Mouse (Mus musculus) Muller cell, postnatal 12 days (primary cell): ENCODE data around the gene Qpct.
A peak's percentile ranks its signal among the peaks of the same experiment; 100 is the strongest.

Experiments used
- DNase-seq: peaks from one replicate; pipeline ENCODE4 v3.0.0-alpha.2; 2015; ENCODE audit errors: inconsistent ontology term

Qpct gene

GRCm38 (mm10) chr17:79051606-79052005, at the start of gene Qpct:
TSS of gene Qpct (plus strand) at chr17:79051906.
- no peak for DNase-seq

- no peak for DNase-seq
Measured at GRCm38 (mm10) chr17:79013625-79014024, 38.1 kb upstream of the Qpct start.

GRCm38 (mm10) chr17:79014911-79015685, 36.6 kb upstream of the Qpct start:
- DNase-seq: no peak

GRCm38 (mm10) chr17:79015831-79016230, 35.9 kb upstream of the Qpct start:
- DNase-seq: no peak

- no peak for DNase-seq
Measured at GRCm38 (mm10) chr17:79018422-79018821, 33.3 kb upstream of the Qpct start.

GRCm38 (mm10) chr17:79019726-79020207, 31.9 kb upstream of the Qpct start:
- DNase-seq: peak; percentile 30

GRCm38 (mm10) chr17:79020208-79020983, 31.3 kb upstream of the Qpct start, which contains the start of gene Prkd3:
TSS of gene Prkd3 (minus strand) at chr17:79020816.
- DNase-seq: peak; percentile 75

- DNase-seq: no peak
Measured at GRCm38 (mm10) chr17:79020984-79021335, 30.7 kb upstream of the Qpct start.

- DNase-seq: no peak
Measured at GRCm38 (mm10) chr17:79022746-79023145, 29.0 kb upstream of the Qpct start.

- no peak for DNase-seq
Measured at GRCm38 (mm10) chr17:79024544-79024943, 27.2 kb upstream of the Qpct start.

GRCm38 (mm10) chr17:79029226-79029625, 22.5 kb upstream of the Qpct start:
- no peak for DNase-seq

GRCm38 (mm10) chr17:79031569-79031968, 20.1 kb upstream of the Qpct start:
- DNase-seq: no peak

GRCm38 (mm10) chr17:79032782-79033181, 18.9 kb upstream of the Qpct start:
- DNase-seq: no peak

- DNase-seq: no peak
Measured at GRCm38 (mm10) chr17:79039660-79040059, 12.0 kb upstream of the Qpct start.

- no peak for DNase-seq
Measured at GRCm38 (mm10) chr17:79043705-79044104, 8.0 kb upstream of the Qpct start.

- peak; percentile 80 for DNase-seq
Measured at GRCm38 (mm10) chr17:79052088-79052812, 544 bp downstream of the Qpct start.

- DNase-seq: no peak
Measured at GRCm38 (mm10) chr17:79058271-79058670, 6.6 kb downstream of the Qpct start.

GRCm38 (mm10) chr17:79060221-79060620, 8.5 kb downstream of the Qpct start:
- DNase-seq: no peak

- peak; percentile 41 for DNase-seq
Measured at GRCm38 (mm10) chr17:79064250-79064649, 12.5 kb downstream of the Qpct start.

- no peak for DNase-seq
Measured at GRCm38 (mm10) chr17:79068581-79068980, 16.9 kb downstream of the Qpct start.

- peak; percentile 31 for DNase-seq
Measured at GRCm38 (mm10) chr17:79069019-79069418, 17.3 kb downstream of the Qpct start.
